Mouse (Mus musculus) hindbrain, embryonic 10.5 days (tissue): ENCODE data around the gene Ube2e1. TPM values are rescaled to one million over a fixed set of nuclear protein-coding genes. Genes with fewer than 3 reads are reported as not detected.

ENCODE experiments used
- DNase-seq: peaks from one replicate; pipeline ENCODE4 v3.0.0-alpha.2; 2017; ENCODE audit warnings: low spot score
- H3K27ac ChIP-seq: fragments of 300-500 bp; sonication (generic); 2 replicates; pipeline ENCODE4 v1.5.1; 2016; ENCODE audit warnings: mild to moderate bottlenecking, moderate library complexity
- H3K27me3 ChIP-seq: fragments of 300-500 bp; sonication (generic); 2 replicates; pipeline ENCODE4 v1.6.1; 2016; ENCODE audit warnings: mild to moderate bottlenecking; ENCODE audit not compliant: poor library complexity, insufficient read depth, severe bottlenecking
- H3K36me3 ChIP-seq: fragments of 300-500 bp; sonication (generic); 2 replicates; pipeline ENCODE4 v1.6.1; 2016; ENCODE audit warnings: mild to moderate bottlenecking, moderate library complexity
- H3K4me1 ChIP-seq: fragments of 300-500 bp; sonication (generic); replicated peaks from 2 replicates; pipeline ENCODE4 v1.6.1; 2016; ENCODE audit warnings: mild to moderate bottlenecking
- H3K4me3 ChIP-seq: fragments of 300-500 bp; sonication (generic); 2 replicates; pipeline ENCODE4 v1.5.1; 2016; ENCODE audit warnings: mild to moderate bottlenecking, moderate library complexity
- H3K9me3 ChIP-seq: fragments of 300-500 bp; sonication (generic); 2 replicates; pipeline ENCODE4 v1.6.1; 2016; ENCODE audit warnings: mild to moderate bottlenecking, moderate library complexity
- WGBS: fragments of 180-500 bp; shearing (Covaris S2); methylation state at CpG from one replicate; pipeline ENCODE4 v1.1.7; 2016; 5-methylcytosine and 5-hydroxymethylcytosine counted together
- polyA plus RNA-seq: library from polyadenylated mRNA; unstranded; fragments of >200 nt; fragmentation: Nextera tagmentation; extraction: Ambion mirVana; gene quantifications from 2 replicates; pipeline ENCODE4 v1.2.1, GENCODE M21; 2016

Ube2e1 gene
- polyA plus RNA-seq, 1 experiment from 2014 or later = 166 TPM

- WGBS = 81% methylated on average over 3 of the region's 3 CpGs
- no peaks in the 10 kb centered on the region for H3K4me1 ChIP-seq
- no peaks in the 10 kb centered on the region for H3K9me3 ChIP-seq
- H3K4me3 ChIP-seq = no peak overlapping the region
- peaks cover 30% of the 10 kb centered on the region for H3K36me3 ChIP-seq
- no peak for DNase-seq
- no peak overlapping the region for H3K27ac ChIP-seq
- H3K27me3 ChIP-seq = no peaks in the 10 kb centered on the region
Measured at GRCm38 (mm10) chr14:18302750-18303149, 28.9 kb downstream of the Ube2e1 start.

- no peak for DNase-seq
- 85% methylated on average over 3 of the region's 3 CpGs for WGBS
Measured at GRCm38 (mm10) chr14:18301591-18301990, 30.1 kb downstream of the Ube2e1 start.

GRCm38 (mm10) chr14:18300676-18301075, 31.0 kb downstream of the Ube2e1 start:
- Histone ChIP-seq H3K9me3 (no peaks in the 10 kb centered on the region), H3K27ac (no peak overlapping the region)

More at GRCm38 (mm10) chr14:18301591-18301990, 30.1 kb downstream of the Ube2e1 start:
- H3K4me3 ChIP-seq = no peak overlapping the region
- no peak overlapping the region for H3K27ac ChIP-seq
- H3K4me1 ChIP-seq = no peaks in the 10 kb centered on the region
- H3K27me3 ChIP-seq = no peaks in the 10 kb centered on the region
- no peaks in the 10 kb centered on the region for H3K9me3 ChIP-seq
- H3K36me3 ChIP-seq = peaks cover 28% of the 10 kb centered on the region

GRCm38 (mm10) chr14:18298874-18299273, 32.8 kb downstream of the Ube2e1 start:
- no peak for DNase-seq
- 98% methylated on average over 2 of the region's 2 CpGs for WGBS
- H3K27me3 ChIP-seq = no peaks in the 10 kb centered on the region
- peaks cover 7% of the 10 kb centered on the region; the same call in 1 of the 2 replicates for H3K36me3 ChIP-seq
- H3K4me1 ChIP-seq = no peaks in the 10 kb centered on the region
- no peak overlapping the region for H3K4me3 ChIP-seq
- no peaks in the 10 kb centered on the region for H3K9me3 ChIP-seq
- no peak overlapping the region for H3K27ac ChIP-seq

More at GRCm38 (mm10) chr14:18300676-18301075, 31.0 kb downstream of the Ube2e1 start:
- Histone ChIP-seq H3K4me1 (no peaks in the 10 kb centered on the region), H3K27me3 (no peaks in the 10 kb centered on the region), H3K36me3 (peaks cover 18% of the 10 kb centered on the region), H3K4me3 (no peak overlapping the region)
- no peak for DNase-seq
- 89% methylated on average over 2 of the region's 2 CpGs for WGBS

- DNase-seq = no peak
- Histone ChIP-seq H3K27me3 (no peaks in the 10 kb centered on the region), H3K36me3 (peaks cover 7% of the 10 kb centered on the region; the same call in 1 of the 2 replicates), H3K4me3 (no peak overlapping the region), H3K27ac (no peak overlapping the region), H3K4me1 (no peaks in the 10 kb centered on the region), H3K9me3 (no peaks in the 10 kb centered on the region)
- 91% methylated on average over 2 of the region's 2 CpGs for WGBS
Measured at GRCm38 (mm10) chr14:18297441-18297840, 34.2 kb downstream of the Ube2e1 start.

- H3K27ac ChIP-seq = no peak overlapping the region
- no peaks in the 10 kb centered on the region for H3K9me3 ChIP-seq
- no peak for DNase-seq
- no peak overlapping the region for H3K4me3 ChIP-seq
- no peaks in the 10 kb centered on the region for H3K36me3 ChIP-seq
- no peaks in the 10 kb centered on the region for H3K4me1 ChIP-seq
- 90% methylated on average over 3 of the region's 3 CpGs for WGBS
- H3K27me3 ChIP-seq = no peaks in the 10 kb centered on the region
Measured at GRCm38 (mm10) chr14:18292578-18292977, 39.1 kb downstream of the Ube2e1 start.

GRCm38 (mm10) chr14:18292111-18292510, 39.5 kb downstream of the Ube2e1 start:
- Histone ChIP-seq H3K9me3 (no peaks in the 10 kb centered on the region), H3K27me3 (no peaks in the 10 kb centered on the region), H3K4me3 (no peak overlapping the region), H3K27ac (no peak overlapping the region), H3K36me3 (no peaks in the 10 kb centered on the region), H3K4me1 (no peaks in the 10 kb centered on the region)
- DNase-seq = no peak
- WGBS = 94% methylated on average over 3 of the region's 3 CpGs

- H3K36me3 ChIP-seq = peaks cover 21% of the 10 kb centered on the region; the same call in 1 of the 2 replicates
- H3K27ac ChIP-seq = no peak overlapping the region
- no peaks in the 10 kb centered on the region for H3K4me1 ChIP-seq
- H3K4me3 ChIP-seq = no peak overlapping the region
- H3K9me3 ChIP-seq = no peaks in the 10 kb centered on the region
- WGBS = 86% methylated on average over 2 of the region's 2 CpGs
- H3K27me3 ChIP-seq = no peaks in the 10 kb centered on the region
- no peak for DNase-seq
Measured at GRCm38 (mm10) chr14:18287391-18287790, 44.3 kb downstream of the Ube2e1 start.

GRCm38 (mm10) chr14:18286441-18286840, 45.2 kb downstream of the Ube2e1 start:
- no peaks in the 10 kb centered on the region for H3K4me1 ChIP-seq
- no peak for DNase-seq
- no peaks in the 10 kb centered on the region for H3K9me3 ChIP-seq
- H3K4me3 ChIP-seq = no peak overlapping the region
- no peak overlapping the region for H3K27ac ChIP-seq
- 83% methylated on average over 2 of the region's 2 CpGs for WGBS
- H3K36me3 ChIP-seq = peaks cover 30% of the 10 kb centered on the region
- H3K27me3 ChIP-seq = no peaks in the 10 kb centered on the region

GRCm38 (mm10) chr14:18285476-18285875, 46.2 kb downstream of the Ube2e1 start:
- no peak for DNase-seq
- no peaks in the 10 kb centered on the region for H3K9me3 ChIP-seq
- 88% methylated on average over 3 of the region's 3 CpGs for WGBS

GRCm38 (mm10) chr14:18284581-18284980, 47.1 kb downstream of the Ube2e1 start:
- WGBS = 93% methylated on average over 2 of the region's 2 CpGs
- no peaks in the 10 kb centered on the region for H3K9me3 ChIP-seq
- H3K4me1 ChIP-seq = no peaks in the 10 kb centered on the region
- H3K36me3 ChIP-seq = peaks cover 45% of the 10 kb centered on the region
- no peak overlapping the region for H3K27ac ChIP-seq
- no peak for DNase-seq
- H3K4me3 ChIP-seq = no peak overlapping the region
- no peaks in the 10 kb centered on the region for H3K27me3 ChIP-seq

More at GRCm38 (mm10) chr14:18285476-18285875, 46.2 kb downstream of the Ube2e1 start:
- no peaks in the 10 kb centered on the region for H3K27me3 ChIP-seq
- peaks cover 36% of the 10 kb centered on the region for H3K36me3 ChIP-seq
- no peak overlapping the region for H3K27ac ChIP-seq
- no peak overlapping the region for H3K4me3 ChIP-seq
- H3K4me1 ChIP-seq = no peaks in the 10 kb centered on the region

- H3K27ac ChIP-seq = no peak overlapping the region
Measured at GRCm38 (mm10) chr14:18280375-18280774, 51.3 kb downstream of the Ube2e1 start.

GRCm38 (mm10) chr14:18274526-18274925, 57.1 kb downstream of the Ube2e1 start:
- peaks cover 34% of the 10 kb centered on the region for H3K36me3 ChIP-seq
- no peak overlapping the region for H3K27ac ChIP-seq
- no peak overlapping the region for H3K4me3 ChIP-seq
- 83% methylated on average over 1 of the region's 1 CpGs for WGBS
- H3K4me1 ChIP-seq = peaks cover 7% of the 10 kb centered on the region; the same call in 1 of the 2 replicates
- no peaks in the 10 kb centered on the region for H3K27me3 ChIP-seq
- H3K9me3 ChIP-seq = 0 out of 2 replicates have a peak, but pooled peaks cover 2% of the 10 kb centered on the region
- DNase-seq = no peak

More at GRCm38 (mm10) chr14:18280375-18280774, 51.3 kb downstream of the Ube2e1 start:
- H3K36me3 ChIP-seq = peaks cover 76% of the 10 kb centered on the region
- no peaks in the 10 kb centered on the region for H3K4me1 ChIP-seq
- no peak for DNase-seq
- 91% methylated on average over 5 of the region's 5 CpGs for WGBS
- no peaks in the 10 kb centered on the region for H3K27me3 ChIP-seq
- no peak overlapping the region for H3K4me3 ChIP-seq
- H3K9me3 ChIP-seq = 0 out of 2 replicates have a peak, but pooled peaks cover 2% of the 10 kb centered on the region

GRCm38 (mm10) chr14:18271666-18272065, 60.0 kb downstream of the Ube2e1 start:
- Histone ChIP-seq H3K9me3 (no peaks in the 10 kb centered on the region), H3K4me1 (peaks cover 11% of the 10 kb centered on the region; the same call in 1 of the 2 replicates), H3K27ac (no peak overlapping the region), H3K4me3 (peak overlapping the region; percentile 92), H3K27me3 (no peaks in the 10 kb centered on the region), H3K36me3 (peaks cover 34% of the 10 kb centered on the region)
- 11% methylated on average over 7 of the region's 7 CpGs for WGBS
- no peak for DNase-seq
